Mouse (Mus musculus) lung, adult 2 months (tissue): ENCODE data around the gene Optc.

Experiments used
- CTCF ChIP-seq: fragments of 200-500 bp; IDR thresholded peaks from 2 replicates; pipeline ENCODE4 v1.5.1; 2011; ENCODE audit warnings: mild to moderate bottlenecking, low read length, control low read depth; ENCODE audit not compliant: insufficient read depth
- POLR2A ChIP-seq: fragments of 200-500 bp; IDR thresholded peaks from 2 replicates; pipeline ENCODE4 v1.6.1; 2011; ENCODE audit warnings: low read depth, mild to moderate bottlenecking, control low read depth, low read length, borderline replicate concordance; ENCODE audit errors: extremely low read depth

- TF ChIP-seq CTCF (no peak), POLR2A (no peak)
Observed at GRCm38 (mm10) chr1:133900825-133901224, 7.0 kb downstream of the Optc start.
